Mouse (Mus musculus) adrenal gland, postnatal 14 days (tissue): ENCODE data around the gene Qtrt1. TPM values are rescaled to one million over a fixed set of nuclear protein-coding genes. Genes with fewer than 3 reads are reported as not detected.
"Not testable (repeated sequence)": the region's sequence is repeated elsewhere in the genome, so short reads cannot be mapped to it uniquely, and the experiment has no call there.

Source experiments
- DNase-seq: peaks from one replicate; pipeline ENCODE4 v3.0.0; 2021; ENCODE audit warnings: mixed read lengths
- total RNA-seq: library from RNA; stranded (reverse); gene quantifications from 2 replicates; pipeline ENCODE4 v1.2.3, GENCODE M21; 2021

Qtrt1 gene
- total RNA-seq, 1 experiment from 2014 or later = 13.9 TPM

DNA sequence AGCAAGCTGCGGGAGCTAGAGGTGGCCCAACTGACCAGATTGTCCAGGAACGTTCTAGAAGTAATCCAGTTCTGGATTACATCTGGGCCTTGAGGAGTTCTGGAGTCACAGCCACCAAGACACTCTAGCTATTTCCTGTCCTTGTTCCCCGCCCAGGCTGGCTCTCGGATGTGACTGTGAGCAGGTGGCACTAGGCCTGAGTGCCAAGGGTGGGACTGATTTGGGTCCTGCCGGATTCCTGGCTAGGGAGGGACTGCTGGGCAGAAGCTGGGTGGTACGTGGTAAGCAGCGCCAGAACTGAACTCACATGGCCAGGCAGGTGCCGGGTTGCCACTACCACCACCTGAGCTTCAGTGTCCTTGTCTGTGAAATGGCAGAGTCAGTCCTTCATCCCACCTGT lies 39.8 kb downstream of the Qtrt1 start:
- DNase-seq = no peak

DNA sequence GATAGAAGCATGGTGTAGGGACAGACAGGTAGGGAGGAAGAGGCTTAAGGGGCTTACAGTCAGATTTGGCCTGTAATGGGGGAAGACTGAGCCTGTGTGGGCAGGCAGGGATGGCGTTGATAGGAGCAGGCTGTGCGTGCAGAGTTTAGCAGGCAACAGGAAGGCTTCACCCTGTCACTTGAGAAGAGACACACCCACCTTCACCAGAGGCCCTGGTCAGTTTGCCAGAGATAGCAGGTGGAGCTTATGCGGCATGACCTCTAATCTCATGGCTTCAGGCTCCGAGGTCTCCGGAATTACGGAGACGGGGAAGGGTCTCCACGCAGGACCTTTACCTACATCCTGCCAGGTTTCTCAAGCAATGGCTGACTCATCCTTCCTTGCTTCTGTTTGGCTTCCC lies 40.2 kb downstream of the Qtrt1 start:
- DNase-seq = no peak

DNA sequence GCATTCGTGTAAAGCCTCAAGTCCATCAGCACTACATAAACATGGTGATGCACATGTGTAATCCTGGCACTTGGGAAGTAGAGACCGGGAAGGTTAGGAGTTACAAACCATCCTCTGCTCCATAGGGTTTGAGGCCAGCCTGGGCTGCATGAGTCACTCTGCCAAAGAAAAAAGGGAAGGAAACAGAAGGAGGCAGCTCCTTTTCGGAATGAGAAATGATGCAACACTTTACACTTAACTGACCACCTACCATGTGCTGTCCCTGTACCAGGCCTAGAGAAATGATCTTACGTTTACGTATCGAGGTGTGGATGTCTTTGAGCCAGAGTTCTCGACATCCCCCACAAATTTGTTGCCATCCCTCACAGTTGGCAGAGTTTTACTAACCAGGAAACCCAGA lies 41.4 kb downstream of the Qtrt1 start:
- DNase-seq = no peak

DNA sequence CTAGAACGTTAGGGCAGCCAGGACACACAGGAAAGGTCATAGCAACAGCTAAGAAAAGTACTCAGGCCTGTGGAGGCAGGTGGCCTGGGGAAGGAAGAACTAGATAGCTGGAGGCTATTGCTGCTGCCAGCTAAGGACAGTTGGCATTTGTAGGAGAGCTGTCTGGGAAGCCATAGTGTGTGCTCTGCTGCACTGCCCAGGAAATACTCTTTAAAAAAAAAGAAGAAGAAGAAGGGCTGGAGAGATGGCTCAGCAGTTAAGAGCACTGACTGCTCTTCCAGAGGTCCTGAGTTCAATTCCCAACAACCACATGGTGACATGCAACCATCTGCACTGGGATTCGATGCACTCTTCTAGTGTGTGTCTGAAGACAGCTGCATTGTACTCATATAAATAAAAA lies 41.8 kb downstream of the Qtrt1 start:
- DNase-seq = no peak

DNA sequence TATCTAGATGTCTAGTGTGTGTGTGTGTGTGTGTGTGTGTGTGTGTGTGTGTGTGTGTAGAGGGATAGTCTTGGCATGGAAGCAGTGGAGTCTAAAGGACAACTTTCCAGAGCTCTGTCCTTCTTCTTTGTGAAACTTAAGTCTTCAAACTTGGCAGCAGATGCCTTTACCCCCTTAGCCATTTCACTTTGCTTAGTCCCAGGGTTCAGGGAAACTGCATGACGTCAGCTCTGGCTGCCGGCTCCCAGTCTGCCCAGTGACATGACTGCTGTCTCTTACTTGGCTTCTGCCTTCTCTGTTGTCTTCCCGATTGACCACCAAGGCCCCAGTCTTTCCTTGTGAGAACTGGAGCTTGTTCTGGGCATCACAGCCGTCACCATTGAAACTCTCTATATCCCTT lies 42.9 kb downstream of the Qtrt1 start:
- DNase-seq = no peak

DNA sequence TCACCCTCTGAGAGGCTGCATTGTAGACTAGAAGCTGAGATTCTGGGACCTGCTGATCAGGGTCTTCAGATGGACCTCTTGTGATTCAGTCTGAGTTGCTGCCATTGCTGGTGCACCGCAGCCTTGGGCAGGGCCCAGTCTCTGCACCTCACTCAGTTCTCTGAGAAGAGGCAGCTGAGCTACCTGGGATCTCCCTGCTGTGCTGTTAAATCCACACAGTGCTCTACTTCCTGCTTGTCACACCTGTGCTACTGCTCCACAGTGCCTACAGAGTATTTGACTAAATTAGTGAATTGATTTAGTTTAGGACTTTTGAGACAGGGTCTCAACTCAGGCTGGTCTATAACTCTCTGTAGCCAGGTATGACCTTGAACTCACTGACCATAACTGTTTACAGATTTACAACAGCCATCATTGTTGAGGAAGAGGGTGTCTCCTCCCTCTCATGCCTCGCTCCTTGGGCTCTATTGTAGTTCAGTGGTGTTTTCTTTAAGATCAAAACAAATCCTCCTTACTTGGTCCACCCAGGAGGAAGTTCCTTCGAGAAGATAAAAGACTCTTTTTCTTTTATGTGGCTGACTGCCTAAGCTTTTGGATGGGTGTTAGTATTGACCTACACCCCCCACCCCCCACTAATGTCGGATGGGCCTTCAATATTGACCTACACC lies 43.6 kb downstream of the Qtrt1 start:
- DNase-seq = no peak

DNA sequence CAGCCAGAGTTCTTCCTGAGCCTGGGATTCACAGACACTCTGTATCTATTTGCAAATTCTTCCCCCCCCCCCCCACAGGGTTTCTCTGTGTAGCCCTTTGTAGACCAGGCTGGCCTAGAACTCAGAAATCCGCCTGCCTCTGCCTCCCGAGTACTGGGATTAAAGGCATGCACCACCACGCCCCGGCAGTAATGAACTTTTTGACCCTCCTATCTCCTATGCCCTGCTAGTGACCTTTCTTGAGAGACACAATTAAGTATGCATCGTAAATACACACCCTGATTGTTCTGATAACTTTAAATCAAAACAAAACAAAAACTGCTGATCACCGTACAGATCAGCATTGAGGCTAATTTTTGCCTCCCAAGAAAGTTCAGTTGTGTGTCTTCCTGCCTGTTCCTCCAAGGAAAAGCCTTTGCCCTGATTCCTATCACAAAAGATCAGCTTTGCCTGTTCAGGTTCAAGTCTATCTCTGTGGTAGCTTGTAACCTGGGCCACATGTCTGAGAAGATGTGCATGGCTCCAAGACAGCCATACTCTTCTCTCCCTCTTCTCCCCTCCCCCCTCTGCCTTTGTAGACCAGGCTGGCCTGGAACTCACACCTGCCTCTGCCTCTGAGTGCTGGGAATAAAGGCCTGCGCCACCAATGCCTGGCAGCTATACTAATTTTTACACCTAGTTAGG lies 44.8 kb downstream of the Qtrt1 start:
- no peak for DNase-seq

DNA sequence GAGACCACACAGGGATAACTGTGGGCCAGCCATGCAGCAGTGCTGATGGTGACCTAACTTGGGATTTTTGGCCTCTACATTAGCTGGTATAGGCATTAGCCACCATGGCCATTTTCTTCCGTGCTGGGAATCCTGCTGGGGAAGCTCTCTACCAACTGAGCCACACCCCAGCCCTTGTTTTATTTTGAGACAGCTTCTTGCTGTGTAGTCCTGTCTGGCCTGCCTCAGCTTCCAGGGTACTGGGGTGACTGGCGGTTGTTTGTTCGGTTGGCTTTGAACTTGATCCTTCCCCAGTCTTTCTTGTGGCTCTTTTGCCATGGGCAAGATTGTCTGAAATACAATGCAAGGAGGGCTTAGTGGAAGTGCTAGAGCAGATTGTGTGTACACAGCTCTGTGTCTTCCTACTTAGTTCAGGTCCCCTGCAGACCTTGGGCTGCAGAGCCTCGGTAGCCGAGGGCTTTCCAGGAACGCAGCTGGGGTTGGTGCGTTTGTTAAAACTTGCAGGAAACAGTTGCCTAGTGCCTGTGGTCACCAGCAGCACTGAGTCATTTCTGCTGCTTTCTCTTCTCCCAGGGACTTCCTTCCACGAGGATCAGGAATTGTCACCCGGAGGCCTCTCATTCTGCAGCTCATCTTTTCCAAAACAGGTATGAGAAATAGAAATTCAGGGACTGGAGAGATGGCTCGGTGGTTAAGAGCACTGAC lies 45.4 kb downstream of the Qtrt1 start:
- no peak for DNase-seq

DNA sequence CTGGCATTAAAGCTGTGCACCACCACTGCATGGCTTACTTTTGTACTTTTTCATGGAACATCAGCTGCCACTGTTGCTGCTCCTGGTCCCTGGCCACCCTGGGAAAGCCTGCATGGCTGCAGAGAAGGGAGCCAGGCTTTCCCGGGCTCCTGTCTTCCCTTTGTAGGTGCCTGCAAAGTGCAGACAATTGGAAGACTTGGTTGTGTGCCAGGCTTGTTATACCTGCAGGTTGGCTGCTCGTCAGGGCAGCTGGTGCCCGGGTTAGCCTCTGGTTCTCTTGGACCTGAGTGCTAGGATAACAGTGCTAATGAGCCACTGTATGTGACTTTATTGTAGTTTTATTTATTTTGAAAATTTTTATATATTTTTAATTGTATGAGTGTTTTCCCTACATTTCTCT lies 47.2 kb downstream of the Qtrt1 start:
- no peak for DNase-seq

DNA sequence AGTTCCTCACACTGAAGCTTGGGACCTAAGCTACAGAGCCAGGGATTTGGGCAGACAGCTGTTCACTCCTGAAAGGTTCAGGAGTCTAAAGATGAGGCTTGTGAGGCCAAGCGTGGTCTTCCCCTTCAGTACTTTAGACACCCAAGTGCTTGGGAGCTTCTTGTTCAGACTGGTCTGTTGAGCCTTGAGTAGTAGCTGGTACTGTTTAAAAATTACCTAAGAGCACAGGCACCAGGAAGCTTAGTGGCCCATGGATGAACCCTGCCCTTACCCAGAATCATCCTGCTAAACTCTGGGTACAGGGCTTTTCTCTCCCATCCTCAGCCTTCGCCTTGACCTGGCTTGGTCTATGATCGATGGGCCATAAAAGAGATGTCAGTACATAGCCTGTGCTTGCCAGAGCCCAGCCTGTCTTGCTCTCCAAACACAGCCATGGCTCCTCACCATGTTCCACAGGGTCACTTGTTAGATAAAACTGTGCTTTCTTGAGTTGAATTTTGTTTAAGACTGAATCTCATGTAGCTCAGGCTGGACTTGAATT lies 48.8 kb downstream of the Qtrt1 start:
- DNase-seq = no peak

DNA sequence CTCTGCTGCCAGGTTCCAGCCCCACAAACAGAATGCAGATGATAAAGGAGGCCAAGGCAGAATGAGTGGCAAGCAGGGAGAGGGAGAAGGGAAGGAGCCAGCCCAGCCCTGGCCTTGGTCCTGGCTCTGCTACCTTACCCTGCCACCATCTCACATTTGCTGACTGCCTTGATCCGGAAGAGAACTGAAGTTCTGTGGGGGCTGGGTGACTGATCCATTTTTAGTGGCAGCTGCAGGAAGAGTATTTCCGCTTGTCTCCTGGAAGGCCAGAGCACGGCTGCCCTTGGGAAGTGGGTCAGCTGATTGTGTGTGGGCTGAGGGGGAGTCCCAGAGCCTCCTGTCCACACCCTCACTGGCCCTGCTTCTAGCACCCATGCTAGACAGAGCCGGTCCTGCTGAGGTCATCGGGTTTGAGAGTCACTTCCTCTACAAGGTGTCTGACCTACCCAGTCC lies 51.5 kb downstream of the Qtrt1 start:
- DNase-seq = peak; percentile 89

DNA sequence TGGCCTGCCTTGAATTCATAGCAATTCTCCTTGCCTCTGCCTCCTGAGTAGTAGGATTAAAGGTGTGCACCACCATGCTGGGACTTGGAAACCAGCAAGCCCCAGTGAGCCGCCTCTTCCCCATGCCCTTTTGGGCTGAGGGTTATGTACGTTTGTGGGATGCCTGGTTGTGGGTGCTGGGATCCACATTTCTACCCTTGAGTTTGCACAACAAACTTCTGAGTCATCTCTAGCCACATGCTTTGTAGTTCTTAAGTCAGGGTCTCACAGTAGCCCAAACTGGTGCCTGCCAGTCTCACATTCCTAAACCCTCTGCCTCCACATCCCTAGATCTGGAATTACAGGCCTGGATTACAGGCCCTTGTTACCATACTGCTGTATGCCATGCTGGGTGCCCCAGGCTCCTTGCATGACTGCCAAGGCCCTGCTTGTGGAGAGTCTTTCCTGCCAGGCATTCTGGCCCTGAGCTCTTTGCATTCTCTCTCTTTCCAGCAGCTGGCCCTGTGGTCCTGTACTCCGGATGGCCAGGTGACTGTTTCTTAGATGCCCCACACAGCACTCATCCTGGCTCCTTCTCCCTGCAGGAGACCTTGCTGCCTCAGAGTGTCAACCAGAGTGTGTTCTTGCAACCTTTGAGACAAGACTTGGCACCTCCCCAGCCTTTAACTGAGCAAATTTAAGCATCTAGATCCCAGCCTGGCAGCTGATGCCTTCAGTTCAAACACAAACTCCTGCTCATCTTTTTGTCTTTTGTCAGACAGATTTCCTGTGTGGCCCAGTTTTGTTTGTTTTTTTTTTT lies 52.3 kb downstream of the Qtrt1 start:
- peak; percentile 33 for DNase-seq

DNA sequence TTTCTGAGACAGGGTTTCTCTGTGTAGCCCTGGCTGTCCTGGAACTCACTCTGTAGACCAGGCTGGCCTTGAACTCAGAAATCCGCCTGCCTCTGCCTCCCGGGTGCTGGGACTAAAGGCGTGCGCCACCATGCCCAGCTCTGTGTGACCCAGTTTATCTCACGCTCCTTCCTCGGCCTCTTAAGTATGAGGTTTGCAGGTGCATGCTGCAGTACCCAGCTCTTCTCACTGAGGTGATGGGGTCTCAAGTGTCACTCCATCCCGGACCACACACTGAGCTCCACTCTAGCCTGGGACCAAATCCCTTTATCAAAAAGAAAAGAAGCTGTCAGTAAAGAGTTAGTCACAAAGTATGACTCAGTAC lies 52.9 kb downstream of the Qtrt1 start:
- DNase-seq = not testable (repeated sequence)

DNA sequence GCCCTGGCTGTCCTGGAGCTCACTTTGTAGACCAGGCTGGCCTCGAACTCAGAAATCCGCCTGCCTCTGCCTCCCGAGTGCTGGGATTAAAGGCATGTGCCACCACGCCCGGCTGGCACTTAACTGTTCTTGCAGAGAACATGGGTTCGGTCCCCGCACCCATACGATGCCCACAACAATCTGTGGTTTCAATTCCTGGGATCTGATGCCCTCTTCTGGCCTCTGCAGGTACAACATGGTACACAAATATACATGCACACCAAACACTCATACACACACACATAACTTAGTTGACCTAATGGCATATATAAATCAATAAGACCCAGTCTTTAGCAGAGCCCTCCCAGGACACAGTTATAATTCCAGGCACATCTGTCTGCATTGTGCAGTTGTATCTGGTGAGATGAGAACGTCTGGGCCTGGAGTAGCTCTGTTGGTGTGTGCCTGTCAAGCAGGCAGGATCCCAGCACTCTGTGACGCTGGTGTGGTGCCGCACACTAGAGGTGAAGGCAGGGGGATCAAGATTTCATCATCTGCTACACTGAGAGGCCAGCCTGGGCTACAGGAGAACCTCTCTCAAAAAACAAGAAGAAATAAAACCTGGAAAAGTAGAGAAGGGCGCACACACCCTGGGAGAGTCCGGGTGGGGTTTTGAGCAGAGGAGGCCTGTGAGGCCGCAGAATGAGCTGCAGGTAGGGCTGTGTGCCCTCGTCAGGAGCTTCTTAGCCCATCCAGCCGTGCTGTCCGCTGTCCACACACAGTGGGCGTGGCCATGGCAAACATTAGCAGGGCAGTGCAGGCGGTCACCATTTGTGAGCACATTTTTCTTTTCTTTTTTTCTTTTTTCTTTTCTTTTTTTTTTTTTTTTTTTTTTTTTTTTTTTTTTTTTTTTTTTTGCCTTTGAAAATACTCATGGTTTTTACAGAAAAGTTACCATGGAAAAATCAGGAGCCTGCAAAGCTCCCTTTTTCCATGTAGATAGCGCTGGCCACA lies 57.7 kb downstream of the Qtrt1 start:
- DNase-seq = peak; percentile 72

Other genes with a start within 250 kb of the Qtrt1 start
- 22.4 and 22.9 TPM in 2 replicates for gene Pde4a, start 246.1 kb upstream of the Qtrt1 start, total RNA-seq
- 42.0 and 42.4 TPM in 2 replicates for gene Keap1, start 172.5 kb upstream of the Qtrt1 start, total RNA-seq
- 1.8 and 2.3 TPM in 2 replicates for gene S1pr5, start 163.4 kb upstream of the Qtrt1 start, total RNA-seq
- gene Atg4d, start 146.5 kb upstream of the Qtrt1 start, total RNA-seq = 45.9 and 46.9 TPM in 2 replicates
- gene Kri1, start 123.9 kb upstream of the Qtrt1 start, total RNA-seq = 27.2 and 36.8 TPM in 2 replicates
- gene Cdkn2d, start 120.4 kb upstream of the Qtrt1 start, total RNA-seq = 17.9 and 22.5 TPM in 2 replicates
- not detected in 2 replicates for gene Ap1m2, start 99.5 kb upstream of the Qtrt1 start, total RNA-seq
- gene Slc44a2, start 91.1 kb upstream of the Qtrt1 start, total RNA-seq = 40.4 and 56.5 TPM in 2 replicates
- 55.3 and 64.4 TPM in 2 replicates for gene Ilf3, start 44.0 kb upstream of the Qtrt1 start, total RNA-seq
- gene Dnm2, start 13.1 kb downstream of the Qtrt1 start, total RNA-seq = 93.2 and 101 TPM in 2 replicates
- 26.3 and 29.5 TPM in 2 replicates for gene Tmed1, start 98.4 kb downstream of the Qtrt1 start, total RNA-seq
- 2.4 and 8.7 TPM in 2 replicates for gene AB124611, start 114.3 kb downstream of the Qtrt1 start, total RNA-seq
- 47.1 and 62.2 TPM in 2 replicates for gene Carm1, start 135.1 kb downstream of the Qtrt1 start, total RNA-seq
- gene Timm29, start 180.9 kb downstream of the Qtrt1 start, total RNA-seq = 48.2 and 49.5 TPM in 2 replicates
- gene Yipf2, start 181.0 kb downstream of the Qtrt1 start, total RNA-seq = 22.6 and 23.2 TPM in 2 replicates
- 70.8 and 71.0 TPM in 2 replicates for gene Smarca4, start 204.3 kb downstream of the Qtrt1 start, total RNA-seq